Mouse (Mus musculus): ENCODE measurements around the gene Klhdc9.
"Not testable (repeated sequence)": the region's sequence is repeated elsewhere in the genome, so short reads cannot be mapped to it uniquely, and the experiment has no call there.

Gene Klhdc9

DNA sequence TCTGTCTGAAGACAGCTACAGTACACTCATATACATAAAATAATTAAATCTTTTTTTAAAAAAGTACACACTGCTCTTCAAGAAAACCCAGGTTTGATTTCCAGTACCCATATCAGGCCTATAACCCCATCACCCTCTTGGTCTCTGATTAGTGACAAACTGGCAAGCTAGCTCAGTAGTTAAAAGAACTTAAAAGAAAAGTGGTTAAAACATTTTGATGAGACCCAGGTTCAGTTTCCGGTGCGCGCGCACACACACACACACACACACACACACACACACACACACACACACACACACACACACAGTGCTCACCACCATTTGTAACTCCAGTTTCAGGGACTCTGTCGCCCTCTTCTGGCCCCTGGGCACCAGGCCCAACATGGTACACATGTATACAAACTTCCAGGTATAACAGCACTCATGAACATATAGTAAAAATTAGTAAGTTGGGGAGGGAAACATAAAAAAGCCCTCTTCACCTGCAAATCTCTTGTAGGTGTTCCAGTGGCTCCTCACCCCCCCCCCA, 4.7 kb downstream of the Klhdc9 start:
- DNase-seq, result peak; percentile 65

DNA sequence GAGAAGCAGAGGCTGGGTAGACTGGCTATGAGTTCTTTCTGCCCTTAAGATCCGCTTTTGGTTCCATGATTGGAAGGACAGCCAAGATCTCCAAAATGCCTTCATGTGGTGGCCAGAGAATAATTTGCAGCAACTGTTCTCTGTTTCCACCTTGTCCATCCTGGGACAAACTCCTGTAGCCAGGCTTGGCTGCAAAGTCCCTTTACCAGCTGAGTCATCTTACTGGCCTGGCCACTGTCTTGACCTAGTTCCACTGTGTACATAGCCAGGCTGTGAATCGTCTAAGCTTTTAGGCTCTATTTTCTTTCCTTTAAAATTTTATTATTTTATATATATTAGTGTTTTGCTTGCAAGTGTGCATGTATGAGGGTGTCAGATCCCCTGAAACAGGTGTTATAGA, 11.4 kb downstream of the Klhdc9 start:
- DNase-seq, result no peak

DNA sequence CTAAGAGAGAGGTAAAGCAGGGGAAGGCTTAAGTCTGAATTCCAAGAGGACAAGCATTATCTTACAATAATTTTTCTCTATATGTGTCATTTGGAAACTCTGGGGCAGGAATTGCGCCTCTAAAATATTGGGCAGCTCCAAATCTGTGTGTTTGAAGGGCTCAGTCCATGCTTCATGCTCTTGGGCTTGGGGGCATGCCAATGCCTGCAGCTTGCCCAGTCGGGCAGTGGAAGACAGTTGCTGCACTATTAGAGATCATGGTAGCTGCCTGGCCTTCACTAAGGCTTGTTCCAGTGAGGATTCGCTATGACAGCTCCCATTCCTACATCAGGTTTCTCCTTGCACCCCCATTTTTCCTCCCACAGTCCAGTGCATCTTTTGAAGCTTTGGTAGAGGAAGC, 11.9 kb downstream of the Klhdc9 start:
- DNase-seq, result no peak

DNA sequence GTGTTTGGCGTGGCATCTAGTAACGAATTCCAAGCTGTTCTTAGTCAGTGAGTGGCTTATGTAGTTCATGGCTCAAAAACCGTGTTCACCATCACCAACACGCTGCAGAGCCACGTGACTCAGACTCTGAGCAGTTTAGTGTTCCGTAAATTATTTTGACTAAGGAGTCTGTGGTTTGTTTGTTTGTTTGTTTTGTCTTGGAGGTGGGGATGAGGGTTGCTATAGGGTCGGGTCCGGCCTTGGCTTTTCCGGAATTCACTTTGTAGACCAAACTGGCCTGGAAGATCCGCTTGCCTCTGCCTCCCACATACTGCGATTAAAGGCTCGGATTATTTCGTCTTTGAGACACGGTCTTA, 14.5 kb downstream of the Klhdc9 start:
- no peak for DNase-seq

DNA sequence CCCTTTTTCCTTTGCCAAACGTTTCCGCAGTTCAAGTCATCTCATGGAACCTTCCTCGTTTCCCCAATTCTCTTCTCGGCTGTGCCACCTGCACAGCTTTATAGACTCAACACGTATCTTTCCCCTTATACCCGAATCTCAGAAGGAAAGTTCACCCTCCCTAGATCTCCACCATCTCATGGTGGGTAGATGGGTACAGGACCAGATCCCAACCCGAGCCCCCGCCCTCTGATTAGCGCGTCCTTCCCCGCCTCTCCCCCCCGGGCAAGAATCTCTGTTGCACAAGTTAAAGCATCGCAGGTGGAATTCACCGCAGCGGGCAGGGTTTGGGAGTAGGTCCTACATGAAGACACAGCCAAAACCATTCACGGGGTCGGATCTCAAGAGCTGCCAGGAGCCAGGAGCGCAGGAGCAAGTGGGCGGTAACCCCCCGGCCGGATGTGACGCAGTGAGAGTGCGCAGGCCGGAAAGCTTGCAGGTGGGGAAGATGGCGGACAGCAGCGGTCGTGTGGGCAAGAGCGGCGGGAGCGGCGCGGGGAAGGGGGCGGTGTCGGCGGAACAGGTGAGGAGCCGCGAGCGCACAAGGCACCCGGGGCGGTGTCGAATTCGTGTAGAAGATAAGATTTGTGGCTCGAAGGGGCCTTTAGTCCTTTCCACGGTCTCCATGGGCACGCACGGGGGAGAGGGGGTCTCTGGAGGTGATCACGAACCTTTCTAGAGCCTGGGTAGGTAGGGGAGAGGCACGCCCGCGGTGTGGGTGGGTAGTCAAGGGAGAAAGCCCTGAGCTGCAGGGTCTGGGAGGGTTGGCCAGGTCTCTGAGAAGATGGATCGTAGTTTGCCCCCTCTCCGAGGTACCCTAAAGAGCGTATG, 15.1 kb downstream of the Klhdc9 start, which contains the start of the genes Nit1 and Pfdn2:
Gene Nit1, minus strand, starts transcription at position 422 of the 870 bp plus-strand sequence.
Gene Pfdn2, plus strand, starts transcription at position 446 of the 870 bp plus-strand sequence.
- DNase-seq, result peak; percentile 93

DNA sequence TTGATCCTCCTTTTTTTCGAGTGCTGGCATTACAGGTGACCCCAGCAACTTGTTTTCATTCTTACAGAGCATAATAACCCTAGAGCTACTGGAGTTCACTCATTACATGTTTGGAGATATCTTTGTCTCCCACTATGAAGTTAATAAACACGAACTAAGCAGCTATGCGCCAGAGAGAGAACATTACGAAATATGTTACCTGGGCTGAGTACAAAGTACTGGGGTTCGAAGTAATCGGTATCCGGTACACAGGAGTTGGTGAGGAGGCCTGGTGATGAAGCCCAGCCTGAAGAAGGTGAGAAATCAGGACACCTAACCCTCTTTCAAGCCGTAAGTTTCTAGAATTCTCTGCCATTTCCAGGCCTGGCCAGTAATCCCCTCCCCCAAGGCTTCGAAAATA, 15.9 kb downstream of the Klhdc9 start:
- no peak for DNase-seq

DNA sequence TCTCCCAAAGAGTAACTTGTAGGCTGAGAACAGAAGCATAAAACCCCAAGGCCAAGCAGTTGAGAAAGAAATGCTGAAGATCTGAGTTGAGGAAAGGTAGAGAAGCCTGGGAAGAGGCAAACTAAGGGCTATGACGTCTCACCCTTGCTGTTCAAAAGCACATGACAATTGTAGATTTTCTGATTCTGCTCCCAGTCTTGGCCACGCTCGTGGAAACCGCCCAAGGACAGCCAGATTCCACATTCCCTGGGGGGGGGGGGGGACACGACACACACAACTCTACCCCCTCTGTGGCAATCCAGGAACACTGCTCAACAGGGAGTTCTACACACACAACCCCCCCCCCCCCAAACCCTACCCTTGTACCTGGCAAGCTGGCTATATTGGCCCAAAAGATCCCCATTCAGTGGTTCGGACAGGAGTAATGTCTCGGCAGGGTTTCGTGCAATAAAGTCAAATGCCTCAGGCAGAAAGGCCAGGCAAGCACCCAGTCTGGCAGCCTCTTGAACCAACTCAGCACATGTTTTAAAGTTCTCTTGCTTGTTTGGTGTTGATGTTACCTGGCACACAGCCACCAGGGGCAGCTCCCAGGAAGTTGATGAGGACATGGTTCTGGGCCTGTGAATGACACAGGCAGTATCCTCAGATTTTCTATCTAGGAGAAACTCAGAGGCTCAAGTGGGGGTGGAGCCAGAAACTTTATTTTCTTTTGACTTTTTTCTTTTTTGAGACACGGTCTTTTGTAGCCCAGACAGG, 16.5 kb downstream of the Klhdc9 start:
- DNase-seq, result no peak

DNA sequence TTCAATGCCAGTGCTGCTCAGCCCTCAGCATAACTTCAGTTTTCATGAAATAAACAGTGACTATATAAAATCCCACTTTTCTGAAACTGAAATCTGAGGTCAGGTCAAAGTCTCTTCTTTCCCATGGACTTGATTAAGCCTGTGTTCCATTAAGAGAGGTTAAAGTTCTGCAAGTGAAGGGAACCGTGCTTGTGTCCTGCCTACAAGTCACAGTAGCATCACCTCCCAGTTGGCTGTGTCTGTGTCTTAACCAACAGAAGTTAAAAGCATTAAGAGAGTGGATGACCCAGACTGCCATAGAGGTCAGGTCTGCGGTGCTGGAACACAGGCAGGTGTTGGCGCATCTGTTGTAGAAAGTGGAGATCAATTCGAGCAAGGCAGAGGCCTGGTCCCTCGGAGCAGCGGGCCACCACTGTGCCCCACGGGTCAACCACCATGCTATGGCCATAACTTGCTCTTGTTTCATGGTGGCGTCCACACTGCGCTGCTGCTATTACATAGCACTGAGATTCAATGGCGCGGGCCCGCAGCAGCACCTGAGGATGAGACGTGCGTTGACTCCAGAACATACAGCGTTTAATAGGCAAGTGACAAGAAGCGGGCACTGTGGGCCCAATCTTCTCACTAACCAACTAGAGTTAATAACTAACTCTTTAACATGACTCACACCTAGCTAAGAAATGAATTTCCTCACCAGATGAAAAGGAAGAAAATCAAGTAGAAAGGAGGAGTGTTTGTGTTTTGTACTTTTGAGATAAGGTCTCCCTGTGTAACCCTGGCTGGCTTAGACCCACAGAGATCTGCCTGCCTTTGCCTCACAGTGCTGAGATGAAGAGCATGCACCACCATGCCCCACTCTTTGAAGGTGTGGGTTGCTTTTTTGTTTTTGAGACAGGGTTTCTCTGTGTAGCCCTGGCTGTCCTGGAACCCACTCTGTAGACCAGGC, 18.1 kb downstream of the Klhdc9 start:
- DNase-seq, result no peak

DNA sequence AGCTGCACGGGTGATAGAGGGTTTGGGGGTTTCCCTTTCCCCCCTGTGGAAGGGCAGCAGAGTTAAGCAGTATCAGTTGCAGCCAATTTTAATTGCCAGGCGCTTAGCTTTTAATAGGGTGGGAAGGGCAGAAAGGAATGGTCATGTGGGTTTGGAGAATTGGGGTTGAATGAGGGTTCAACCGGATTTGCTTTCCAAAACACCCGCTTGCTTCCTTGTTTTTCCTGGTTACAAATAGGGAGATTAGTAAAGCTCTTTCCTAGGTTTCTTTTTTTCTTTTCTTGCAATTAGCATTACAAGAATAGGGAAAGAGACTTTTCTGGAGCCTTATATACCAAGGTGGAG, 30.4 kb downstream of the Klhdc9 start:
- DNase-seq, result no peak

DNA sequence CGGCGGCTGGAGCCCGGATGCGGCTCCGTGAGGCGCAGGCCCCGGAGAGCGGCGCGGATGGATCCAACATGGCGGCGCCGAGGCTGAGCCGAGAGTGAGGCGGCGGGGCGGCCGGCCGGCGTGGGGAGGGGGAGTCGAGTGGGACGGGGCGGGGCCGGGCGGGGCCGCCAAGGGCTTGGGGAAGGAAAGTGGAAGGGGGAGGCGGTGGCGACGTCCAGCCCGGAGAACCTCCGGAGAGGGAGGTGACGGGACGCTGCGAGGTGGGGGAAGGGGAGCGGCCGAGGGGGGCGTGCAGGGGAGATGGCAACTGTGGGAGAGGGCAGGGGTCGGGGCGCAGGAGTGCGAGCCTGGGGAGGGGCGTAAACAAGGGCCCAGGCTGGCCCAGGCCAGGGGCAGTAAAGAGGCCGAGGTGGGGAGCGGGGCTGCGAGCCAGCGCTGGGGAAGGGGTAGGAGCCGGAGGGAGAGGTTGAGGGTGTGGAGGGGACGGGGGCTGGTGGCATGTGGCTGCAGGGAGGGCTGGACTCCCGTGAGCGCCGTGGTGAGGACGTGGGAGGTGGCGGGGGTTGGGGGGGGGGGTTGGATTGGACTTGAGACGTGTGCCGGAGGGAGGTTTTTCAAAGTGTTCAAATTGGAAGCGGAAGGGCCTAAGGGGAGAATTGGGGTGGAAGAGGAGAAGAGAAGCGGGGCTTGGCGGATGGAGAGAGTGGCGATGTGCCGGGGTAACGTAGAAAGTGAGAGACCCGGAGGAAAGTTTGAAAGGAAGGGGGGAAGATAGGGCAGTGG, 31.0 kb downstream of the Klhdc9 start:
- DNase-seq, result peak; percentile 88

DNA sequence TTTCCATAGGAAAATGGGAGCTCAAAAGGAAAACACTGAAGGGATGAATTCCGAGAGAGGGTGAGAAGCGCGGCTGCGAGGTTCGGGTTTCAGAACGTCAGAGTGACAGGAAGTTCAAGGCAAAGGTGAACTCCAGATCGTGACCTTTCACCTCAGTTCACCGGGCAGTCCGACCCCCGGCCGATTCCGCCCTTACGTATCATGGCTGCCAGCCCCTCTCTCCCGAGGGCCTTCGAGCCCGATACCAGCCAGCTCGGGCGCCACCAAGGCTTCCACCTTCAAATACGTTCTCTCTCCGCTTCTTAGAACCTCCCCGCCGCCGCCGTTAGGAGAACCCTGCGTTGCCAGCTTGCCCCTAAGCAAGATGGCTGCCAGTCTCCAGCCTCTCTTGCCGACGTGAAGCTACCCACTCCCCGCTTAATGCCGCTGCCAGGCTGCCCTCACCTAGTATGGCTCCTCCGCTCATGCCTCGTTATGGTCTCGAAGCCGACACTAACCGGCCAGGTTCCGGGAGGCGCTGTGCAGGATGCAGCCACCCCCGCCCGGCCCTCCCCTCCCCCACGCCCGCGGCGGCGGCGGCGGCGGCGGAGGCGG, 31.7 kb downstream of the Klhdc9 start, which contains the start of gene Dedd:
Gene Dedd, plus strand, starts transcription at position 307 of the 594 bp plus-strand sequence.
- DNase-seq, result peak; percentile 90

DNA sequence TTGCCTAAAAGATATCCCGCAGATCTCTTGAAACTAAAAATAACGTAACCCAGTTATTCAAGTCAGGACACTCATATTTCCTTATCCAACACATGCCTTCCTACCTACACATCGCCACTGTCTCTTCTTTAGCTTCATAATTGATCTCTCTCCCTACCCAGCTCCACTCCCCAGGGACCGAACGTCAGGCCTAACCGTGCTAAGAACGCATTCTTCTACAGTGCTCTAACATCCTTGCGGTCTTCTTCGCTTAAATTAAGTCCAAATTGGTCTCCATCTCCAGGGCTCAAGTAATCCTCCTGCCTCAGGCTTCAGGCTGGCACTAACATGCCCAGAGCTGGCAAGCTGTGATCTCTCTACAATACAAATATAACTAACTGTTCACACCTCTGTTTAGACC, 32.4 kb downstream of the Klhdc9 start:
- peak; percentile 7 for DNase-seq

DNA sequence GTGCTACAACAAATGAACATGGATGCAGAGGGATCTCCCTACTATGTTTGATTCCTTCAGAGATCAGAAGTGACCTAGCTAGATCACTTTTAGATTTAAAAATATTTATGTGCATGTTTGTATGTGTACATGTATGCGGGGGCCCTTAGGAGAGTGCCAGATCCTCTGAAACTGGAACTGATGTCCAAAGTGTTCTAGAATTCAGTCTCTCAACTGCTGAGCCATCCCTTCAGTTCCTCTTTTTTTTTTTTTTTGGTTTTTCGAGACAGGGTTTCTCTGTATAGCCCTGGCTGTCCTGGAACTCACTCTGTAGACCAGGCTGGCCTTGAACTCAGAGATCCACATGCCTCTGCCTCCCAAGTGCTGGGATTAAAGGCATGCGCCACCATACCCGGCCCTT, 34.0 kb downstream of the Klhdc9 start:
- DNase-seq, result not testable (repeated sequence)

DNA sequence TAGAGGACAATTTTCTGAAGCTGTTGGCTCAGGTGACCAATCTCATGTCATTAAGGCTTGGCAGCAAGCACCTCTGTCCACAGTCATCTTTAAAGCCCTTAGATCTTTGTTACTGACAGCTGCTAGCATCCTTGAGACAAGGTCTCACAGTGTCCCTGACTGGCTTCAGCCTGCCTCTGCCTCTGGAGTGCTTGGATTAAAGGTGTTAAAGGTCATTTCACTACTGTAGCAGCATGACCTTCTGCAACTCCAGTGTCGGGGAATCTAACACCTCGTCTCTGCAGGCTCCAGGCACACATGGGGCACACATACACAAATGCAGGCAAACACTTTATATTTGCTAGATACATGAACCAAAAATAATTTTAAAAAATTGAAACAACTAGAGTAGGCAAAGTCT, 35.0 kb downstream of the Klhdc9 start:
- DNase-seq, result no peak

DNA sequence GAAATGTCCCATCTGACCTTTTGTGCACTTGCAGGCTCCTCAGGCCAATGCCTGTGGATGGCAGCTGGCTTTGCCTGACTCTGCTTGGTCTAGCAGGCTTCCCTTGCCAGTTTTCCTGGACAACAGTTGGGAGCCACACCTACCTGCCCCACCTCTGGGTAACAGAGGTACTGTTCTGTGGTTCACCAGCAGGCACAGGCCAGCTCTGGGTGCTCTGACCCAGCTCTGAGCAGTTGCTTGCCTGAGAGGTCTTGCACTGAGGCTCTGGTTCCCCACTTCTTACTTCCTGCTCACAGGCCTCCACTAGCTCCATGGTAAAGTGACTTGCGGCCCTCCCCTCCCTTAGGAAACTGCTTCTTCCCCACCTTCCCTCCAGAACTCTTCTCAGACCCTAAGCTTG, 38.6 kb downstream of the Klhdc9 start:
- DNase-seq, result no peak

DNA sequence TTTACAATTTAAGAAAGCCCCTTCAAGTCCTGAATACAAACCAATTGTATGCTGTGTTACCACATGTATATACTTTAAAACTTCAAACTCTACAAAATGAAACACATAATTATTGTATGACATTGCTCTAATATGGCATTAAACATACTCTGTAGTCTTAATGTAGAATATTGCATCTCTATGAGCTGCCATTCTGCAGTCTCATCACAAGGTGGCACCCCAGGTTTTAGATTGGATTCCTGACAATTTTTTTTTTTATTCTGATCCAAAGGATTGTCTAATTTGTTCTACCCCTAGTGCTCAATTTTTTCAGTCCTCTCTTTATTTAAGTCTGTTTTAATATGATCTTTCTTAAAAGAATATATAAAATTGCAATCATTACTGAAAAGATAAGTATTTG, 39.2 kb downstream of the Klhdc9 start:
- DNase-seq, result peak; percentile 39

DNA sequence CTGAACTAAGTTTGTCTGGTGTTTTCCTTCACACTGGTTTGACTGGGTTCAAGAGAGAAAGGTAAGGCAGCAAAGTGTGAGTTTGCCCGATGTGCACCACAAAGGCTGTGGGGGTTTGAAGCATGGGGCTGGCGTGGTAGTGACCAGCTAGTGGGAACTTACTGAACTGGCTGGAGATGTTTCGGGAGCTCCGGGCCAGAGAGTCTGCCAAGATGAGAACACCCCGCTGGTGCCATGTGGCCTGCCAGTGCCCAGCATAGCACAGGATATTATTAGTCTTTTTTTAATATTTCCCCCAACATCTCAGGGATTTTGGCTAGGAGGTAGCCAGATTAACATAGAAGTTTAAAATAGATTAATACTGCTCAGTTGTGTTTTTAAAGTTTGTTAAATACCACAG, 40.4 kb downstream of the Klhdc9 start:
- no peak for DNase-seq

DNA sequence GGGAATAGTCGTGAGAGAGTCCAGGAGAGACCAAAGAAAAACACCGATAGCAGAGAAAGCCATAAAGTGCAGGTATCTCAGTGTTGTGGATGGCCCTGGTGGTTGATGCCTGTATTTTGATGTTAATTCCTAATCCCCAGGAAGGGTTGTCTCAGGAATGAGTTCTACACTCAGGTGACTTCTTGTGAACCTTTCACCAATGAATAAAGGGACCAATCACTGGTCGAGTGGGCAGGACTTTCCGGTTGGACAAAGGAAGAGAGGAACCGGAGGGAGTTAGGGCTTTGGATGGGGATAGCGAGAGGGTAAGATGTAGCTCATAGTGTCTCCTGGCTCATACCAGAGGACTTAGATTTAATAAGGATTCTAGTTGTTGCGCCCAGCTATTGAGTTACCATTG, 40.9 kb downstream of the Klhdc9 start:
- DNase-seq, result no peak

DNA sequence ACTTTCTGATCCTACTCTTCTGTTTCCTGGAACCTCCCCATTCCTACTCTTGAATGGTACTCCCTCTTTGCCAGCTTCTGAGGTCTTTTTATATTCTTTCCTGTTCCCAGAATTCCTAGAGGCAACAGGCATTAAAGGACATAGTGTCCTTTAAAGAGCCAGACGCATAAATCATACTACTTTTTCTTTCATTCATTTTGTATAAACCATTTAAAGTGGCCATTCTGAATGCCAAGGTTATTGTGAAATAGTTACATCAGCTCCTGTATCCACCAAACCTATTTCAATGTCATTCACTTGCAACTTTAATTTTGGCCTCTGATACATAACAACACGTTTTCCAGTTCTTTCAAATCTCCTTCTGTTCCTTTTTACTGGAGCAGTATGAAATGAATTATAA, 51.3 kb downstream of the Klhdc9 start:
- no peak for DNase-seq
